Mouse (Mus musculus) urinary bladder, adult 2 months (tissue): ENCODE data around the gene Prepl. TPM values are rescaled to one million over a fixed set of nuclear protein-coding genes. Genes with fewer than 3 reads are reported as not detected.

ENCODE experiments used
- DNase-seq: peaks from one replicate; pipeline ENCODE4 v3.0.0; 2022; ENCODE audit warnings: low spot score
- polyA plus RNA-seq: library from polyadenylated mRNA; depleted of rRNA; stranded (reverse); fragments of >200 nt; gene quantifications from 2 replicates; pipeline ENCODE4 v1.2.3, GENCODE M21; 2012

The Prepl gene
- polyA plus RNA-seq, 1 experiment: 35.4 TPM

GRCm38 (mm10) chr17:85071088-85071775, 18.8 kb downstream of the Prepl start:
- no peak for DNase-seq

DNA sequence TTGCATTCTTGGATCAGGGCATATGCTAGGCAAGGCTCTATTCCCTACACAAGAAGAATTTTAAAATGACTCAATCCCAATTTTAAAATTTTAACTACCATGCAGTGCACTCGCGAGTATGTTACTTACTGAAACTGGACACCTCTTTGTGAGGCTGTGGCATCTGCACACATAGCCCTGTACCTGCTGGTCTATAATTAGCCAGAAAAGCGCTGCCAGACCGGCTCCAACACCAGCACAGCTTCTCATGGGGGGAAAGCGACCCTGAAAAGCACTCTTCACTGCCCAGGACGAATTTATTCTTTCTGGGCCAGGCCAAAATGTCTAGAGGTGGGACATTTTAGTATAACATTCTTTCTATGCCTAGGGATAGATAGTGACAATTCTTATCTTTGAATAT, 19.4 kb downstream of the Prepl start:
- no peak for DNase-seq

GRCm38 (mm10) chr17:85067331-85067730, 22.7 kb downstream of the Prepl start:
- DNase-seq: no peak

GRCm38 (mm10) chr17:85063560-85063959, 26.5 kb downstream of the Prepl start:
- DNase-seq: no peak

GRCm38 (mm10) chr17:85059136-85059535, 30.9 kb downstream of the Prepl start:
- no peak for DNase-seq

- no peak for DNase-seq
These were observed 31.8 kb downstream of the Prepl start for GRCm38 (mm10) chr17:85058276-85058675.

GRCm38 (mm10) chr17:85048379-85048778, 41.7 kb downstream of the Prepl start:
- DNase-seq: no peak

DNA sequence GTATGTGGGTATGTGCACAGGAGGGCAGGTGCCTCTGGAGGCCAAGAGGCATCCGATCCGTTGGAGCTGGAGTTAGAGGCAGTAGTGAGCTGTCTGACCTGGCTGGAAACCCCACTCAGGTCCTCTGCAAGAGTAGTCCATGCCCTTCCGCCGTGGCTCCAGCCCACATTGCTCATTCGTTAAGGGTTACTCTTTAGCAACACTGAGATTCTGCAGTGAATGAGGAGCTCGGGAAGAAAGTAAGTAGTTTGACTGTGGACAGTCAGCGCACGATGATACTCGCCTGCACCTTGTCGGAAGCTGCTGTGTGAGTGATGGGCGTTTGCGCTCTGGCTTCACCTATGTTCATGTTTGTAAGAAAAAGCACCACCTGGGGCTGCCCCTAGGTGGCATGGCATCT, 44.9 kb downstream of the Prepl start:
- DNase-seq: no peak

DNA sequence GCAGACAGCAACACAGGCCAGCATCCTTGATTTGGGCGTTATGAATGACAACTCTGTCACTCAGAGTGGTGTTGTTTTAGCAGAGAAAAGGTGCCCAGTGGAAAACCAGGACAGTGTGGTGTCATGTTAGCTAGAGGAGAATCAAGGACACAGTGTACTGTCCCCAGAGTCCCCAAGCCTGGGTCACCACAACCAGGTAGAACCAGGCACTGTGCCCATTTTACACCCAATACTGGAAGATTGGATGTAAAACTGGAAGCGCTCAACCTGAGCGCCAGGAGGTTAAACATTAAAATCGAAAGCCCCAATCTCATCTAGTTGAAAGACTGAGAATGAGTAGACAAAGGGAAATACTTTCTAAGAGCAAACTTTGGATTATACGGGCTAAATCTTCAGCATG, 45.6 kb downstream of the Prepl start:
- no peak for DNase-seq

DNA sequence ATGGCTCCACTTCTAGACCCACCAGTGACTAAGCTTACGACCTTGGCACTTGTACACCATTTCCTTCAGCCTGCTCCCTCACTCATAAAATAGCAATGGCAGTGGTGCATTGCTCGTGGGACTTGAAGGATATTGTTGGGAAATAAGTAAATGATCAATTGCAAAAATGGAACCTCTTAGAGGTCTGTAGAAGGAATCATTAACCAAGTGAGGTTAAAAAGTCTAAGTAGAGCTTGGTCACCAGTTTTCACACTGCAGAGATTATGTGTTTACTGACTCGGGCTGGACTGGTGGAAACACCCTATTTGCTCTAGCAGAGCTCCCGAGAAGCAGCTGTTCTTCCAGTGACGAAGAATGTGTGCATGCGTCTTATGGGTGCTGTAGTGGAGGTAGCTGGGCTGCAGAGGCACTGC, 46.6 kb downstream of the Prepl start:
- DNase-seq: no peak

GRCm38 (mm10) chr17:85042419-85042818, 47.6 kb downstream of the Prepl start:
- no peak for DNase-seq

GRCm38 (mm10) chr17:85040913-85041312, 49.1 kb downstream of the Prepl start:
- DNase-seq: no peak

GRCm38 (mm10) chr17:85038761-85039160, 51.3 kb downstream of the Prepl start:
- no peak for DNase-seq

GRCm38 (mm10) chr17:85038311-85038710, 51.7 kb downstream of the Prepl start:
- no peak for DNase-seq

DNA sequence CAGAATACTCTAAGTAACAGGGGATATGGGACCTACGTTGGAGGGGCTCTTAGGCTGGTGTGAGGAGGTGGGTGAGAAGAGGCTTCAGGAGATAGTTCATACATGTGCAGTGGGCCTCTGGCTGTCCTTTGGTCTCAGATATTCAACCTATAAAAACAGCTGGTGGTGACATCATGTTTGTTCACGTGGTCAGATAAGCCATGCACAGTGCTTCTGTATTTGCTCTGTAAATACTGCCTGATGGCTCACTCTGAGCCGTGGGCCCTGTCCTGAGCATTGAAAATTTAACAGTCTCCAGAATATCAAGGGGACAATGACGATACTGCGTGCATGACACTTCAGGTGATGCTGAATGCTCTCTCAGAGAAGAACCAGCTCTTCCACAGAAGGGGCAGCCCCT, 52.2 kb downstream of the Prepl start:
- DNase-seq: no peak

DNA sequence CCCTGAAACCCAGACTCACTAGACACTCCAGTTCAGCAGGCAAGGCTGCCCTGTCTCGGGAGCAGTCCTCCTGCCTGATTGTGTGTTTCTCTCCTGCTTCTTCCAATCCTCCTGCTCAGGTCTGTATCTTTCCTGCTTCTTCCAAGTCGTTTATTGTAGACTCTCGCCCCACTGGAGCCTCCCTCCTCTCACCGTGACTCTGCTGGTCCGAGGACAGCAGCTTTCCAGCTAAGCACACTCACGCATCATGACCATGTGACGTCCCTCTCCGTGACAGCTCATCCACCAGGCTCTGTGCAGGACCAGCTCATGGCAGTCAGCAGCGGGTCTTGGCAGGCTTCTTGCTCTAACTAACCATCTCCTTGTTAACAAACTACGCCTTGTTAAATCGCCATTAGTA, 56.0 kb downstream of the Prepl start:
- DNase-seq: no peak

GRCm38 (mm10) chr17:85033087-85033486, 57.0 kb downstream of the Prepl start:
- DNase-seq: no peak

DNA sequence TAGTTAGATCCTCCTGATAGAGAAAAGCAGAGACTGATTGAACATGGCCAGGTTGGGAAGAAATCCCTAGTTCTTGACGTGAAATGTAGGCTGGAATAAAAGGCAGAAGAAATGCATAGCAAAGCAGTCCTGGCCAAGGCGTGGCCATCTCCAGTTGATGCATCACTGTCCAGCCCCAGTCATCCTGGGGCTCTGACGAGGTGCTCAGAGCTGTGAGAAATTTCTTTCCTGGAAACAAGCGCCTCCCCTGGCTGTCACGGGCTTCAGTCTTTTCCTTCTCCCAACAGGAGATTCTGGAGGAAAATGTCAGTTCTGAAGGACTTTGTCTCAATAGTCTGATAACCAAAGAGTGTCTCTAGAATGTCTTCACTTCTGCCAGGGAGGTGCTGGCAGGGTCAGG, 59.4 kb downstream of the Prepl start:
- DNase-seq: no peak

DNA sequence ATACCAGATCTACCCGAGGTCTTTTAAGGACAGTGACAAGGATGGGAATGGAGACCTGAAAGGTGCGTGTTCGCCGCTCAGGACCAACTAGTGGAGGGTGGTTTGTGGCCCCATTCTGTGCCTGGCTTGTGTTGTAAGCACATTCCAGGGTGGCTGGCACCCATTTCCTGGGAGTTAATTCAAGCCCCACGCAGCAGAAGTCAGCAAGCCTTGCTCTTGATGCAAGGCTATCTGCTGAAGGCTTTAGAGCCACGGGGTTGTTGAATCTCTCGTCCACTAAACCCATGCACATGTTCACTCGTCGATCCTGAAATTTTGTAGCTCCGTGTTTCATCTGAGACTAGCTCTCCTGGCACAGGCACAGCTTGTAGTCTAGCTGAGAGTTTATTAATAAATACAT, 61.2 kb downstream of the Prepl start:
- DNase-seq: no peak

- no peak for DNase-seq
These were observed 61.8 kb downstream of the Prepl start, which contains the start of gene Slc3a1 for GRCm38 (mm10) chr17:85028093-85028739. Gene Slc3a1 (plus strand): TSS chr17:85028376.

GRCm38 (mm10) chr17:85027247-85027646, 62.8 kb downstream of the Prepl start:
- DNase-seq: no peak

- DNase-seq: no peak
These were observed 63.6 kb downstream of the Prepl start for GRCm38 (mm10) chr17:85026436-85026835.

GRCm38 (mm10) chr17:85025151-85025550, 64.9 kb downstream of the Prepl start:
- no peak for DNase-seq

DNA sequence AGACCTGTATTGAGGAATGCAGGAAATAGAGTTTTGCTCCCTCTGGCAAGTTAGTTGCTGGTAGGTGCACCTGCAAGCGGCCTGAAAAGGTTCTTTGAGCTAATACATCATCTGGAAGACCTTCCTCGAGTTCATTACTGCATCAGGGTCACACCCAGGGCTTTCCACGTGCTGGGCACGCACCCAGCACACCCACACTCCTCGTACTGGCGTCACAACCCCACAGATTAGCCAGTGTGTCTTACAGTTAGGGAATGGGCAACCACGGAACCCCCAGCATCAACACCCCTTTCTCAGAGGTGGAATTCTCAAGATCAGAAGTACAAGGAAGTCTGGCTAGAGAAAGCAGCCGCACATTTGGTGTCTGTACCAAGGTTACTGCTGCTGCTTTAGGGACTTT, 65.8 kb downstream of the Prepl start:
- DNase-seq: no peak
